Mouse (Mus musculus) adrenal gland, postnatal 14 days (tissue): ENCODE measurements around the gene Pigk. TPM values are rescaled to one million over a fixed set of nuclear protein-coding genes. Genes with fewer than 3 reads are reported as not detected.
"Not testable (repeated sequence)": the region's sequence is repeated elsewhere in the genome, so short reads cannot be mapped to it uniquely, and the experiment has no call there.

Source experiments
- DNase-seq: peaks from one replicate; pipeline ENCODE4 v3.0.0; 2021; ENCODE audit warnings: mixed read lengths
- long read RNA-seq, 2 experiments: library from polyadenylated mRNA; stranded (forward); transcript quantifications; one replicate each; pipeline ENCODE4 v2.0.0; 2021
- total RNA-seq: library from RNA; stranded (reverse); gene quantifications from 2 replicates; pipeline ENCODE4 v1.2.3, GENCODE M21; 2021

Pigk gene
- 46.9 and 56.1 TPM in 2 replicates for total RNA-seq
- long read RNA-seq, experiment 1, full-length matches to known transcripts = 94 of 118 reads
- long read RNA-seq, experiment 1, partial matches to known transcripts = 3 of 118 reads
- long read RNA-seq, experiment 1, other reads (novel, unspliced or antisense) = 21 of 118 reads
- long read RNA-seq, experiment 2, full-length matches to known transcripts = 64 of 79 reads
- long read RNA-seq, experiment 2, partial matches to known transcripts = 5 of 79 reads
- long read RNA-seq, experiment 2, other reads (novel, unspliced or antisense) = 10 of 79 reads

GRCm38 (mm10) chr3:152713991-152714902 is at the start of gene Pigk:
Gene Pigk (plus strand): TSS chr3:152714100.
- peak; percentile 96 for DNase-seq

GRCm38 (mm10) chr3:152666991-152667355 is 46.9 kb upstream of the Pigk start:
- DNase-seq = peak; percentile 11

GRCm38 (mm10) chr3:152667356-152668211 is 46.3 kb upstream of the Pigk start:
- DNase-seq = peak; percentile 46

- DNase-seq = no peak
These were observed 45.7 kb upstream of the Pigk start, which contains the start of gene Ak5 for GRCm38 (mm10) chr3:152668239-152668638. Gene Ak5 (minus strand): TSS chr3:152668360.

DNA sequence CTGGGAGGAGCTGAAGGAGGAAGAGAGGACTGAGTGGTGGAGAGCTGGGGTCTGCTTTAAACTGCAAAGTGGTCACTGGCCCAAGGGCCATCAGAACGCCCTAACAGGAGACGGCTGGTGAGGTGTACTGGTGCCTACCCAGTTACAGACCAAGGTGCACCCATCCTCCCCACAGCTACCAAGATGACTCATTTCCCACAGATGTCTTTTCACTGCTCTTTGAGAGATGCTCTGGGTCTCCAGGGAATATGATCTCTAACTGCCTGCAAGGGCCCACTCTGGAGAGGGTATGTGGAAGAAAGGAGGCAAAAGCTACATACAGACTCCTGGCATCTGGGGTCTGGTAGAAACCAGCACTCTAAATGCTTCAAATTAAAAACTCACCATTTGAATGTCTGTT is 45.1 kb upstream of the Pigk start:
- DNase-seq = no peak

DNA sequence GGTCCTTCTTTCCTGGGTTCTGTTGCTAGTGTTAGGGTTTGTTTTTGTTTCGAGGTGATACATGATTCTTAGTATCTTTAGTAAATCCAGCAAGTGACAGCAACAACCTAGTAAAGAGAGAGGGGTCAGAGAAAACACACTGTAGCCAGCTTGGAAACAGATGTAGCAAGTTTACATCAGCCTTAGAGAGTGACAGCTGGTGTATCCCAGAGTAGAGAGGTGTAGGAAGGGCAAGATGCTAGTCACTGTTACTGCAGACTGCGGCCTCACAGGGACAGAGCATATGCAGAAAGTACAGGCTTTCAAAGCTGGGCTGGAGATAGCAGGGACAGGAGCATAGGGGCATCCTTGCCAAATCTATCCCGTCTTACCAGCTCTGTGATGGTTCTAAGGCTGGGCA is 44.1 kb upstream of the Pigk start:
- no peak for DNase-seq

DNA sequence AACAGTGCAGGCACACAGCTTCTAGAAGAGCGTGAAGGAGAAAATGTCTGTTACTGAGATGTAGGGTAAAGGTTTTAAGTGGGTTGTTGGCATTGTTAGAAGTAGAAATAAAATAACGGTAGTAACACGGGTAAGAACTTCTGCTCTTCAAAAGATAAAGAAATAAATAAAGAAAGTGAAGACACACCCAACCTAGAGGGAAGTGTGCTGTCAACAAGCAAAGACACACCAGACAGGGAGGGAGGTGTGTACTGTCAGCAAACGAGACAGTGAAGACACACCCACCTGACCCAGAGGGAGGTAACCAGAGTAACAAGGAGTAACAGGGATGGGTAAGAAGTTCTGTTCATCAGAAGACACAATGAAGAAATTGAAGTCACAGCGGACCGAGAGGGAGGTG is 39.2 kb upstream of the Pigk start:
- no peak for DNase-seq

DNA sequence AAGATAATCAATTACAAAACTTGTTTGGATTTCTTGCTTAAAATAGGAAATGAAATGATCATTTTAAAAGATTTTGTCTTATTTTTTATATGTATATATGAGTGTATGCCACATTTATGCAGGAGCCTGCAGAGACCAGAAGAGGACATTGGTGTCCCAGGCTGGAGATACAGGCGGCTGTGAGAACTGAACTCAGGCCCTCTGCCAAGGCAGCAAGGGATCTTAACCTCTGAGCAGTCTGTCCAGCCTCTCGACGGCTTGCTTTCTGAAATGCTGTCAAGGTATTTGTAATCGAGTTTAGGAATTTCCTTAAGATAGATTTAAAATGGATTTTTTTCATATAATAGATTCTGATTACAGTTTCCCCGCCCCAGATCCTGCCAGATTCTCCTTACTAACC is 25.4 kb upstream of the Pigk start:
- no peak for DNase-seq

- no peak for DNase-seq
These were observed 24.8 kb upstream of the Pigk start for GRCm38 (mm10) chr3:152689105-152689504.

DNA sequence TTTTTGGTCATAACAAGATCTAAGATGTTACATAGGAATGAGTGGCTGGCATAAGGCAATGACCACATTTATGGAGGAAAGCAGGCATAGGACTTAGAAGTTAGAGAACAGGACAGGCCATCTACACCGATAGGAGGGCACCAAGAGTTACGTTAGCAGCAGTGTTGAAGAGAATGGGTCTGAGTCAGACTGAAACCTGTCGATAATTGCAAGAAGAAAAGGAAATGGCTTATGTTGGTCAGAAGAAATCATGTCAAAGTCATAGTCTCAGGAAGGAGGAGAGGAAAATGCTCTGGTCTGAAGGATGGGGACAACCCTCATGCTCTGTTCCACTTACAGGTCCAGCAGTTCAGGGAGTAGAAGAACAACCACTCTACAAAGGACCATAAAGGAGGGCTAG is 18.9 kb upstream of the Pigk start:
- DNase-seq = no peak

GRCm38 (mm10) chr3:152698017-152698416 is 15.9 kb upstream of the Pigk start:
- DNase-seq = no peak

DNA sequence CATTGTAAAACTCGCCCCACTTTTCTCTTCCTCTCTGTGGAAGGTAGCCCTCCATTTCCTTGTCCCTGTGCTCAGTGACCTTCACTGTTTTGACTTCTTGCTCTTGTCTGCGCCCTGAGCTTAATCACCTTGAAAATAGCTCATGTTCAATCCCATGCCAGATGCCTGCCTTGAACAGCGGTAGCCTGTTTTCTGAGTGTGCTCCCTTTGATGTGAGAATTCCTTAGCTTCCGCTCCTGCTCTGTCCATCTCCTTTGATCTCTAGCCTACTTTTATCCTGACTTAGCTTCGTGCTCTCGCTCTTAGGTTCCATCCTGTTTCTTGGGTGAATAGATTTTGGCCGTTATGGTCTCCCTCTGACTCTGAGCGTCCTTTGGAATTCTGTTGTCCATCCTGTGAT is 14.6 kb upstream of the Pigk start:
- DNase-seq = no peak

GRCm38 (mm10) chr3:152701536-152701935 is 12.4 kb upstream of the Pigk start:
- DNase-seq = not testable (repeated sequence)

DNA sequence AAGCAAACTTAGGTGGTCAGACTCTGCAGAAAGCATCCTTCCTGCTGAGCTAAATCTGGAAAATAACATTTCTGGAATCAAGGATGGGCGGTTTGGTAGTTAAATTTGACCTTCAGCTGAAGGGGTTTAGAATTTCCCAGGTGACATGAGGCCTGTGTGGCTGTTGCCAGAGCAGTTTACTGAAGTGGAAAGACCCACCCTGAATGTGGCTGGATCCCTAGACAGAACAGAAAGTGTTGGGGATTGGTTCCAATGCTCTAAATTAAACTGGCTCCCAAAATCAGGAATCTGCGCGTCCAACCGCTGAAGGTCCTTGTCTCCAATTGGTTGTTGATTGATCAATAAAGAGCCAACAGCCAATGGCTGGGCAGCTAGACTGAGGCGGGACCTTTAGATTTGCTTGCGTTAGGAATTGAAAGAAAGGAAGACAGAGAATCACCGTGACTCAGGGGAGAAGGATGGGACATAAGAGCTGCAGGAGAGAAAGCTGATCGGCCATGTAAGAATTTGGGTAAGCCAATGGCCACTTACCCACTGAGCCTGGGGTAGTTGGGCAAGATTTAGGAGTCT is 11.5 kb upstream of the Pigk start:
- no peak for DNase-seq

DNA sequence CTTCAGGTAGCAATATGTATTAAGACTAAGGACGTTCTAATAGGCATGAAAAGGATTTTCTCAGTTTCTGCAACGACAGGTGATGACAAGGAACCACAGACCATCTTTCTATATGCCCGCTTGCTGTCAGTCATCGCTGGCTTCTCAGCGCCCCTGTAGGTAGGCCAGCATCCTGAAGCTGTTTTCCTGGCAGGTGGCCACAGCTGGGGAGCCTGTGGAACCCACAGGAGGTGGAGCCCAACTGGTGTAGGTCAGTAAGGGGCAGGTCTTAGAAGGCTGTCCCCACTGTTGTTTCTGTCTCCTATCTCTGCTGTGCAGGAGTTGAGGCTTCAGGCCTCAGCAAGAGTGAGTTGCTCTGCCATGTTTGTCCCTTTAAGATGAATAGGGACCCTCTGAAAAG is 8.1 kb upstream of the Pigk start:
- DNase-seq = no peak

DNA sequence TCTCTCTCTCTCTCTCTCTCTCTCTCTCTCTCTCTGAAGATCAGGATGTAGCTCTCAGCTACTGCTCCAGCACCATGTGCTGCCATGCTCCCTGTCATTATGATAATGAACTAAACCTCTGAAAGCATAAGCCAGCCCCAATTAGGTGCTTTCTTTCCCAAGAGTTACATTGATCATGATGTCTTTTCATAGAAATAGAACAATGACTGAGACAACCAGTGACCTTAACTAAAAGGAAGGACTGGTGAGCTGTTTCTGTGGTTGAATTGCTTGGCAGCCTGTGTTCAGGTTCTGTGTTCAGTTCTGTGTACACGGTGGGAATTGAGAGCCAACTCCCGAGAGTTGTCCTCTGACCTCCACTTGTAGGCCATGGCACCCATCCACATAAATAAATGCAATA is 7.0 kb upstream of the Pigk start:
- DNase-seq = no peak

GRCm38 (mm10) chr3:152707321-152707823 is 6.5 kb upstream of the Pigk start:
- DNase-seq = no peak

DNA sequence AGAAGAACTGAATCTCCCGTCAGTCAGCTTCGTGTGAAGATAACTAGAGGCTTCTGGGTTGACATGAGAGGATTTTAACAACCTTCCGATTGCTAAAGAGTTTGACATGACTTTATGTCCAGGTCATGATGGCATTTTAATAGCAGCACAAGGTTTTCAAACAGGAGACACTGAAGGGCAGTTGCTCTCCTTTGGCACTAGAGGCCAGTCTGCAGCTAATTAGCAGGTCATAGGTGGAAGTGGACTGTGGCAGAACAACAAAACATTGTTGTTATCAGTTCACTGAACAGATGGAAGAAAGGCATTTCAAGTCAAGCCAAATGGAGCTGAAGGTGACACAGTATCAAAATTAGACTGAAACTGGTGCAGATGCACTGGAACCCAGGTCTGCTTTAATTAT is 4.0 kb upstream of the Pigk start:
- no peak for DNase-seq

GRCm38 (mm10) chr3:152712957-152713356 is 943 bp upstream of the Pigk start:
- DNase-seq = no peak

DNA sequence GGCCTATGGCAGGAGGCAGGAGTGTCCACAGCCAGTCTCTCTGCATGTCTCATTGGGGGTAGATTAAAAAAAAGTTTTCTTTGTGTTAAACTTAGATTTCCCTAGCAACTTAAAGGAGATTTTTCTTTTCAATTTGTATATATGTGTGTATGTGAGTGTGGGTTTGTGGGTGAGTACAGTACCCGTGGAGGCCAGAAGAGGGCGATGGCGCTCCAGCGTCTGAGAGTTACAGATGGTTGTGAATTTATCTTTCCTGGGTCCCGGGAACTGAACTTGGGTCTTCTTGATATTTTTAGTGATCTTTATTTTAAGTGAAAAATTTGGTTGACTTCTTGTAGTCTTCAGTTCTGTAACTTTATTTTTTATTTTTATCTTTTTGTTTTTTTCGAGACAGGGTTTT is 7.4 kb downstream of the Pigk start:
- no peak for DNase-seq

DNA sequence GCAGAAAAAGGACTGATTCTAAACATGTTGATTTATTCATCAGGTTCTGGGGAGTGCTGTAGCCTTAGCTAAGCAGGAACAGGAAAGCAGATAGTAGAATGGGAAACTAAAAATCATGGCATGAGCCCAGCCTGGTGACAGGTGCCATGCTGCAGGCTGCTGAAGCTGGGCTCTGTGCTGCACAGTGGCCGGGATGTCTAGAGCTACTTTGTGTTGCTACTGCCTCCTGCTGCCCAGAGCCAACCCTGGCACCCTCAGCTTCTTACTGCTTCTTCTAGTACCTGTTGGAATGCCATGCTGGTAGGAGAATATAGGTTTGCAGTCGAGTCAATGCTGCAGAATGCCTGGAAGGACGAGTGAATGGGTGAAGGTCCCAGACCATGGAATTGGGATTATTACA is 8.9 kb downstream of the Pigk start:
- peak; percentile 29 for DNase-seq

DNA sequence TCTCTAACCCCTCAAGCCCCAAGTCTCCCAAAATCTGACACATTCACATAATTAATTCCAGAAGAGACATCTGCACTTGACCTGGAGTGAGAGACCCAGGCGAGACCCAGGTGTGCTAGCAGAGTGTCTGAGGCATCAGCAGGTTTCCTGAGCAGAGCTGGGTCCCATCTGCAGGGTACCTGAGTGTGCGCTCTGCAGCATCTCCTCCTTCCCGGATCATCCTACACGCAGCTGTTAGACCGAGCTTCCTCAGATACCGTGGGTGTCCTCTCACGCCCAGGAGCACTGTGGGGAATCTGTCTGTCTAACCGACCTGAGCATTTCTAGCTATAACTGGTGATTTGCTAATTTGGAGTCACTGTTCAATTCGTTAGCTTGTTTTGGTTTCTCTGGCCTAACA is 10.5 kb downstream of the Pigk start:
- DNase-seq = no peak
